Mouse (Mus musculus) stomach, postnatal 0 days (tissue): Measurements from ENCODE around the gene Fblim1. TPM values are rescaled to one million over a fixed set of nuclear protein-coding genes. Genes with fewer than 3 reads are reported as not detected.
"Not testable (repeated sequence)": the region's sequence is repeated elsewhere in the genome, so short reads cannot be mapped to it uniquely, and the experiment has no call there.

Experiments used
- ATAC-seq: fragments of 200-750 bp; cut with Nextera tagmentation; 2 replicates; pipeline ENCODE4 v1.8.0; 2017; ENCODE audit not compliant: low FRiP score, low TSS enrichment
- DNase-seq: peaks from one replicate; pipeline ENCODE4 v3.0.0-alpha.2; 2016; ENCODE audit warnings: low spot score
- H3K27ac ChIP-seq: fragments of 300-500 bp; sonication (generic); replicated peaks from 2 replicates; pipeline ENCODE4 v1.5.1; 2014; ENCODE audit warnings: mild to moderate bottlenecking, control low read depth
- H3K27me3 ChIP-seq: fragments of 300-500 bp; sonication (generic); 2 replicates; pipeline ENCODE4 v1.6.1; 2014; ENCODE audit warnings: low read length; ENCODE audit not compliant: control insufficient read depth, insufficient read depth
- H3K36me3 ChIP-seq: fragments of 300-500 bp; sonication (generic); 2 replicates; pipeline ENCODE4 v1.6.1; 2014; ENCODE audit warnings: low read length, mixed read lengths; ENCODE audit not compliant: control insufficient read depth, insufficient read depth
- H3K4me1 ChIP-seq: fragments of 300-500 bp; sonication (generic); replicated peaks from 2 replicates; pipeline ENCODE4 v1.6.1; 2014; ENCODE audit warnings: antibody characterized with exemption; ENCODE audit not compliant: control insufficient read depth, insufficient read depth
- H3K4me2 ChIP-seq: fragments of 300-500 bp; sonication (generic); replicated peaks from 2 replicates; pipeline ENCODE4 v1.6.1; 2014; ENCODE audit warnings: low read depth, mild to moderate bottlenecking, control low read depth, moderate library complexity
- H3K4me3 ChIP-seq: fragments of 300-500 bp; sonication (generic); 2 replicates; pipeline ENCODE4 v1.5.1; 2014; ENCODE audit warnings: low read depth, low read length, control low read depth
- H3K9ac ChIP-seq: fragments of 300-500 bp; sonication (generic); 2 replicates; pipeline ENCODE4 v1.6.1; 2014; ENCODE audit warnings: mild to moderate bottlenecking, low read length, control low read depth, mixed read lengths
- H3K9me3 ChIP-seq: fragments of 300-500 bp; sonication (generic); 2 replicates; pipeline ENCODE4 v1.6.1; 2016; ENCODE audit warnings: low read length; ENCODE audit not compliant: control insufficient read depth
- CTCF ChIP-seq: IDR thresholded peaks from 2 replicates; pipeline ENCODE4 v1.5.1; 2016; ENCODE audit warnings: antibody characterized with exemption, low read depth, mild to moderate bottlenecking, moderate library complexity
- EP300 ChIP-seq: optimal IDR thresholded peaks from 2 replicates; pipeline ENCODE3; 2016; ENCODE audit warnings: antibody characterized with exemption
- WGBS: fragments of 180-500 bp; shearing (Covaris S2); extraction: QIAGEN DNeasy Blood & Tissue Kit; methylation state at CpG from one replicate; pipeline ENCODE4 v1.1.7; 2014; 5-methylcytosine and 5-hydroxymethylcytosine counted together
- polyA plus RNA-seq: library from polyadenylated mRNA; unstranded; fragments of >200 nt; fragmentation: Nextera tagmentation; extraction: Ambion mirVana; gene quantifications from 2 replicates; pipeline ENCODE4 v1.2.1, GENCODE M21; 2015

Fblim1 gene
- polyA plus RNA-seq, 1 experiment from 2014 or later: 45.1 TPM

DNA sequence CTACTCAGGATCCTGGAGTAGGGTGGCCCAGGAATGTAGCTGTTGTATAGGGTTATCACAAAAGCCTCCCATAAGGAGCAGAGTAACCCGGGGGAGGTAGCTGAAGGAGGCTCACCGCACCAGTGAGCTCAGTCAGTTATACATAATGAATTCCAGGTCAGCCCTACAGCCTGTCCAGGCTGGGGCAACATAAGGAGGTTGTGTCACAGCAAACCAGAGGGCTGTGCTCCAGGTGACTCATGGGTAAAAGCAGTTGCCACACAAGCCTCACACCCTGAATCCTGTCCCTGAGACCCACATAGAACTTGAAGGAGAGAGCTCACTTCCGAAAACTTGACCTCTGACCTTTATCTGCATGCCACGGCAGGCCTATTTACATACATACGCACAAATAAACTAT, 36.9 kb downstream of the Fblim1 start:
- H3K27ac ChIP-seq: no peak overlapping the region
- no peaks in the 10 kb centered on the region for H3K4me1 ChIP-seq
- DNase-seq: no peak
- H3K9me3 ChIP-seq: no peaks in the 10 kb centered on the region
- no peak overlapping the region for H3K9ac ChIP-seq
- no peak overlapping the region for H3K4me2 ChIP-seq
- TF ChIP-seq CTCF (no peak), EP300 (no peak)
- H3K4me3 ChIP-seq: no peak overlapping the region
- 85% methylated on average over 5 of the region's 5 CpGs for WGBS
- H3K36me3 ChIP-seq: no peaks in the 10 kb centered on the region
- ATAC-seq: no peak
- H3K27me3 ChIP-seq: no peaks in the 10 kb centered on the region

GRCm38 (mm10) chr4:141567174-141567573, 38.7 kb downstream of the Fblim1 start:
- not testable (repeated sequence) for H3K4me1 ChIP-seq, H3K27me3 ChIP-seq, ATAC-seq, H3K36me3 ChIP-seq, H3K4me3 ChIP-seq, H3K4me2 ChIP-seq, DNase-seq, H3K27ac ChIP-seq, H3K9ac ChIP-seq, H3K9me3 ChIP-seq
- 93% methylated on average over 7 of the region's 7 CpGs for whole genome bisulfite sequencing

GRCm38 (mm10) chr4:141566187-141566586, 39.7 kb downstream of the Fblim1 start:
- 91% methylated on average over 6 of the region's 6 CpGs for WGBS
- DNase-seq (no peak), ATAC-seq (no peak)
- Histone ChIP-seq H3K4me1 (no peaks in the 10 kb centered on the region), H3K9ac (no peak overlapping the region), H3K9me3 (no peaks in the 10 kb centered on the region), H3K4me3 (no peak overlapping the region), H3K27me3 (no peaks in the 10 kb centered on the region), H3K4me2 (no peak overlapping the region), H3K27ac (no peak overlapping the region), H3K36me3 (no peaks in the 10 kb centered on the region)
- no peak for TF ChIP-seq CTCF
- no peak for TF ChIP-seq EP300

GRCm38 (mm10) chr4:141565325-141565724, 40.6 kb downstream of the Fblim1 start:
- 24% methylated on average over 7 of the region's 7 CpGs for WGBS
- no peaks in the 10 kb centered on the region for H3K4me1 ChIP-seq
- H3K9me3 ChIP-seq: no peaks in the 10 kb centered on the region
- H3K27ac ChIP-seq: peak overlapping the region; percentile 75
- DNase-seq (no peak), ATAC-seq (no peak)
- H3K9ac ChIP-seq: peak overlapping the region; percentile 31; the same call in 1 of the 2 replicates
- H3K36me3 ChIP-seq: no peaks in the 10 kb centered on the region
- no peak overlapping the region for H3K4me3 ChIP-seq
- H3K27me3 ChIP-seq: no peaks in the 10 kb centered on the region
- H3K4me2 ChIP-seq: no peak overlapping the region
- no peak for TF ChIP-seq EP300
- no peak for TF ChIP-seq CTCF

GRCm38 (mm10) chr4:141564660-141565059, 41.2 kb downstream of the Fblim1 start:
- Histone ChIP-seq H3K4me2 (no peak overlapping the region), H3K9me3 (no peaks in the 10 kb centered on the region), H3K27ac (no peak overlapping the region), H3K36me3 (no peaks in the 10 kb centered on the region), H3K4me3 (no peak overlapping the region), H3K27me3 (no peaks in the 10 kb centered on the region), H3K9ac (no peak overlapping the region), H3K4me1 (no peaks in the 10 kb centered on the region)
- WGBS: 81% methylated on average over 3 of the region's 3 CpGs
- DNase-seq (no peak), ATAC-seq (no peak)
- no peak for TF ChIP-seq EP300
- no peak for TF ChIP-seq CTCF

DNA sequence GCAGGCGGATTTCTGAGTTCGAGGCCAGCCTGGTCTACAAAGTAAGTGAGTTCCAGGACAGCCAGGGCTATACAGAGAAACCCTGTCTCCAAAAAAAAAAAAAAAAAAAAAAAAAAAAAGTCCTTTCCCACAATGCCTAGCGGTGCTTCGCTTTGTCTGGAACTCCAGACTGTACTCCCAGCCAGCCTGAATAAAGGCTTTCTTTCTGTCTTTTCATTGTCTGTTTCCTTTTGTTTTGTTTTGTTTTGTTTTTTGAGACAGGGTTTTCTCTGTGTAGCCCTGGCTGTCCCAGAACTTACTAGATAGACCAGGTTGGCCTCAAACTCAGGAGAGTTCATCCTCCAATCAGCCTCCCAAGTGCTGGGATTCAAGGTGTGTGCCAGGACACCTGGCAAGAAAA, 41.7 kb downstream of the Fblim1 start:
- no peak overlapping the region for H3K4me2 ChIP-seq
- H3K27me3 ChIP-seq: no peaks in the 10 kb centered on the region
- no peaks in the 10 kb centered on the region for H3K36me3 ChIP-seq
- no peak overlapping the region for H3K27ac ChIP-seq
- H3K4me3 ChIP-seq: no peak overlapping the region
- ATAC-seq: no peak
- no peaks in the 10 kb centered on the region for H3K9me3 ChIP-seq
- TF ChIP-seq CTCF (no peak), EP300 (no peak)
- 97% methylated on average over 4 of the region's 4 CpGs for WGBS
- no peak for DNase-seq
- no peak overlapping the region for H3K9ac ChIP-seq
- H3K4me1 ChIP-seq: no peaks in the 10 kb centered on the region
